Mouse (Mus musculus) intestine, embryonic 15.5 days (tissue): ENCODE measurements around the gene Sirt1. TPM values are rescaled to one million over a fixed set of nuclear protein-coding genes. Genes with fewer than 3 reads are reported as not detected.
A peak's percentile ranks its signal among the peaks of the same experiment; 100 is the strongest.
"Not testable (repeated sequence)": the region's sequence is repeated elsewhere in the genome, so short reads cannot be mapped to it uniquely, and the experiment has no call there.

Experiments used
- ATAC-seq: fragments of 200-750 bp; cut with Nextera tagmentation; 2 replicates; pipeline ENCODE4 v1.8.0; 2017; ENCODE audit warnings: moderate TSS enrichment, moderate library complexity
- H3K27ac ChIP-seq: fragments of 300-500 bp; sonication (generic); 2 replicates; pipeline ENCODE4 v1.5.1; 2015; ENCODE audit warnings: mild to moderate bottlenecking, inconsistent platforms
- H3K27me3 ChIP-seq: fragments of 300-500 bp; sonication (generic); replicated peaks from 2 replicates; pipeline ENCODE4 v1.6.1; 2015; ENCODE audit warnings: inconsistent platforms
- H3K36me3 ChIP-seq: fragments of 300-500 bp; sonication (generic); 2 replicates; pipeline ENCODE4 v1.6.1; 2015; ENCODE audit warnings: inconsistent platforms
- H3K4me1 ChIP-seq: fragments of 300-500 bp; sonication (generic); replicated peaks from 2 replicates; pipeline ENCODE4 v1.6.1; 2015; ENCODE audit warnings: inconsistent platforms
- H3K4me2 ChIP-seq: fragments of 300-500 bp; sonication (generic); replicated peaks from 2 replicates; pipeline ENCODE4 v1.6.1; 2015; ENCODE audit warnings: mild to moderate bottlenecking, inconsistent platforms
- H3K4me3 ChIP-seq: fragments of 300-500 bp; sonication (generic); replicated peaks from 2 replicates; pipeline ENCODE4 v1.5.1; 2015; ENCODE audit warnings: inconsistent platforms
- H3K9ac ChIP-seq: fragments of 300-500 bp; sonication (generic); 2 replicates; pipeline ENCODE4 v1.6.1; 2015; ENCODE audit warnings: inconsistent platforms
- H3K9me3 ChIP-seq: fragments of 300-500 bp; sonication (generic); 2 replicates; pipeline ENCODE4 v1.6.1; 2016; ENCODE audit warnings: inconsistent platforms
- WGBS: fragments of 180-500 bp; shearing (Covaris S2); methylation state at CpG from one replicate; pipeline ENCODE4 v1.1.7; 2015; 5-methylcytosine and 5-hydroxymethylcytosine counted together
- polyA plus RNA-seq: library from polyadenylated mRNA; unstranded; fragments of >200 nt; fragmentation: Nextera tagmentation; extraction: Ambion mirVana; gene quantifications from 2 replicates; pipeline ENCODE4 v1.2.1, GENCODE M21; 2015

Sirt1 gene
- polyA plus RNA-seq, 1 experiment from 2014 or later: 5.2 TPM

DNA sequence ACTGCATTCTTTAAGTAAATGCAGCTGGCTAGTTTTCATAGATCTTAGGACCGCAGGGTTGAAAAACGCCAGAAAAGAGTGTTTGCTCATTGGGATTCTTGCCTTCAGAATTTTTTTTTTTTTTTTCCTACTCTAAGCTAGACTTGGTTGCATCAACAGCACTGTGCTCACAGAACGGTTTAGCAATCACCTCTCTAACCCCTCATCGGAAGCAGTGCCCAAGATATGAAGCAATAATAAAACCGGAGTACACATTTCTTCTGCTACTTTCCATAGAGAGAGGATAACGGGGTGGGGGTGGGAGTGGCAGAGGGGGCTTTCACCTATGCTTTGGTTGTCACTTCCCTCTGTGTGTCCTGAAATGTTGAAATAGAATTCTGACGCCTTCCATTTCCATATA, 34.3 kb upstream of the Sirt1 start:
- Histone ChIP-seq H3K4me2 (peak overlapping the region; percentile 30), H3K36me3 (no peaks in the 10 kb centered on the region), H3K9ac (no peak overlapping the region), H3K27ac (no peak overlapping the region), H3K4me1 (no peaks in the 10 kb centered on the region), H3K4me3 (no peak overlapping the region), H3K9me3 (no peaks in the 10 kb centered on the region), H3K27me3 (no peaks in the 10 kb centered on the region)
- WGBS: 47% methylated on average over 7 of the region's 7 CpGs
- 0 out of 2 replicates have a peak, but pooled peaks have one; percentile 23 for ATAC-seq

DNA sequence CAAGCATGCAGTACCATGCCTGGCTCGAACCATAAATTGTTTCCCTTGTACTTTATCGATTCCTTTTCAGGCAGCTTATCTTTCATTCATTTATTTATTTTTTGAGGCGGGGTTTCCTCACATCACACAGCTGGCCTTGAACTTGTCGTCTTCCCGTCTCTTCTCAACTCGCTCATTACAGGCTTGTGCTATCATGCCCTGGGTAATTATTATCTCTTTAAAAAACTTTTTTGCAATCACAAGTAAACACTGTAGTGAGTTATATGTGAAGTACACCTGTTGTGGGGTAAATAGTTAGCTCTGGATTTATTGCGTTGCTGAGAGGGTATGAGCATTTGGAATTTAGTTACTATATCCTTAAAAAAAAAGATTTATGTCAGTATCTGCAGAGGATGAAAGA, 33.8 kb upstream of the Sirt1 start:
- Histone ChIP-seq H3K4me2 (no peak overlapping the region), H3K27me3 (no peaks in the 10 kb centered on the region), H3K27ac (no peak overlapping the region), H3K36me3 (no peaks in the 10 kb centered on the region), H3K9me3 (no peaks in the 10 kb centered on the region), H3K4me3 (no peak overlapping the region), H3K4me1 (no peaks in the 10 kb centered on the region), H3K9ac (no peak overlapping the region)
- 49% methylated on average over 7 of the region's 7 CpGs for WGBS
- ATAC-seq: peak; percentile 39; the same call in 1 of the 2 replicates

DNA sequence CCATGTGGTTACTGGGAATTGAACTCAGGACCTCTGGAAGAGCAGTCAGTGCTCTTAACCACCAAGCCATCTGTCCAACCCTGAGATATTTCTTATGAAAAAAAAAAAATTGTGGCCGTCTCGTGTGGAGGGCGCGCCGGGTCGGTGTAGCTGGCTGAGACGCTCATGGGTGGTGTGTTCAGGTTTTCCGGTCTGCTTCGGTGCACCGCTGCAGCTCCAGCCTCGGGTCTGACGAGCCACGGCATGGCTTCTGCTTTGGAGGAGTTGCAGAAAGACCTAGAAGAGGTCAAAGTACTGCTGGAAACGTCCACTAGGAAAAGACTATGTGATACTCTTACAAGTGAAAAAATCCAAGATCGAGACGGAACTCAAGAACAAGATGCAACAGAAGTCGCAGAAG, 31.3 kb upstream of the Sirt1 start:
- WGBS: 85% methylated on average over 17 of the region's 17 CpGs
- no peak overlapping the region for H3K9ac ChIP-seq
- no peak for ATAC-seq

DNA sequence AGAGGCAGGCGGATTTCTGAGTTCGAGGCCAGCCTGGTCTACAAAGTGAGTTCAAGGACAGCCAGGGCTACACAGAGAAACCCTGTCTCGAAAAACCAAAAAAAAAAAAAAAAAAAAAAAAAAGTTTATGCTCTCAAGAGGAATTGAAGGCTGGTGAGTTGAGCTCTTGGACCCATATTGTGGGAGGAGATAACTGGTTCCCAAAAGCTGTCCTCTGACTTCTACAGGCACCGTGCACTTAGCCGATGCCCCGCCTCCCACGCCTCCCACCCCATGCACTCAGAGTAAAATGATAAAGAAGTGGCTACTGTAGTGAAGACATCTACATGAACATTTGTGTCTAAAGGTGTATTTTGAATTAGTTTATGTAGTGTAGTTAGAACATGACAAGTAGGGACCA, 30.2 kb upstream of the Sirt1 start:
- H3K27me3 ChIP-seq, ATAC-seq, H3K4me2 ChIP-seq, H3K9me3 ChIP-seq, H3K4me3 ChIP-seq, H3K9ac ChIP-seq, H3K36me3 ChIP-seq, H3K4me1 ChIP-seq, H3K27ac ChIP-seq: not testable (repeated sequence)
- WGBS: 91% methylated on average over 7 of the region's 7 CpGs

More for the DNA sequence above, 31.3 kb upstream of the Sirt1 start:
- Histone ChIP-seq H3K4me1 (no peaks in the 10 kb centered on the region), H3K9me3 (no peaks in the 10 kb centered on the region), H3K36me3 (no peaks in the 10 kb centered on the region), H3K27ac (no peak overlapping the region), H3K27me3 (no peaks in the 10 kb centered on the region), H3K4me3 (no peak overlapping the region), H3K4me2 (no peak overlapping the region)

DNA sequence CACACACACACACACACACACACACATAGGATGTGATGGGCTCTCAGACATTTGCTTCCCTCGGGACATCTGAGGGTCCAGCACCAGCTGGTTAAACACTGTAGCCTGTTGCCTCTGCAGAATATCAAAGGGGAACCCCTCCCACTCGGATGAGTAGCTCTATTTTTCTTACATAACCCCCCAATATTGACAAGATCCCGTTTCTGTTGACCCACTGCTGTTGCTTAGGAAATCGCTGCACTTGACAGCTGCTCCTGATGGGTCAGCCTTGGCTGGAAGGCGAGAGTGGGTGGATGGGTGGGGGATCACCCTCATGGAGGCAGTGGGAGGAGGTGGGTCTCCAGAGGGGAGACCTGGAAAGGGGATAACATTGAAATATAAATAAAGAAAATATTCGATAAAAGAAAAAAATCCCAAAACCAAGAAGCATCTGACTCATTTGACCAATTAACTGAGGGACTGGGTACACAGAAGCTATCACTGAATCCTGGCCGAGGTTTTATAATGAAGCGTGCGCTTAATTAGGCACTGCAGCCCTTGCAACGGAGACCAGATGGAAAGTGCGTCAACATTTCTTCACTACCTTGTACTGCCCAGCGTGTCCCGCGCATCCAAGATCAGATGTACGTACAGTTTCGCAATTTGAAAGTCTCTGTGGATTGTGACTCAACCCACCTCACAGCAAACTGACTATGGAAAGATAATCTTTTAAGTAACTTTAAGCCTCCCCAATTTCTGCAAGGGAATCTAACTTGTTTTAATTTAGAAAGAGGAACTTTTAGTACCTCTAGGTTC, 28.9 kb upstream of the Sirt1 start:
- H3K9me3 ChIP-seq: no peaks in the 10 kb centered on the region
- WGBS: 70% methylated on average over 16 of the region's 16 CpGs
- no peak overlapping the region for H3K27ac ChIP-seq
- H3K27me3 ChIP-seq: no peaks in the 10 kb centered on the region
- no peak for ATAC-seq
- H3K4me1 ChIP-seq: no peaks in the 10 kb centered on the region
- no peak overlapping the region for H3K4me2 ChIP-seq
- no peaks in the 10 kb centered on the region for H3K36me3 ChIP-seq
- H3K4me3 ChIP-seq: no peak overlapping the region
- H3K9ac ChIP-seq: no peak overlapping the region

DNA sequence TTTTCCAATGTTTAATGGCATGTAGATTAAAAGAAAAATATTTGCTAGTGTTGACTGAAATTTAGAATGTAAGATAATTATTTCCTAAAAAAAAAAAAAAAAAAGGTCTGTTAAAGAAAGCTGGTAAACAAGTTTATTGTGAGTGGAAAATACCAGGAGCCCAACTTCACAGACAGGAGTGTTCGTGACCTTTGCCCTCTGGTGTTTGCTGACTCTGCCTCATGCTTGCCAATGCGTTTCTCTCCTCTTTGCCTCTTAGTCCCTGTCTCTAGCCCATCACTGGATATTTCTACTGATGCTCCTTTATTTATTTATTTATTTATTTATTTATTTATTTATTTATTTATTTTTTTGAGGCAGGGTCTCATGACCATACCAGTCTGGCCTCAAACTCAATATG, 22.1 kb upstream of the Sirt1 start:
- Histone ChIP-seq H3K27ac (no peak overlapping the region), H3K9ac (no peak overlapping the region), H3K4me1 (no peaks in the 10 kb centered on the region), H3K36me3 (no peaks in the 10 kb centered on the region), H3K4me3 (no peak overlapping the region), H3K9me3 (no peaks in the 10 kb centered on the region), H3K4me2 (no peak overlapping the region), H3K27me3 (no peaks in the 10 kb centered on the region)
- 69% methylated on average over 2 of the region's 2 CpGs for WGBS
- no peak for ATAC-seq

DNA sequence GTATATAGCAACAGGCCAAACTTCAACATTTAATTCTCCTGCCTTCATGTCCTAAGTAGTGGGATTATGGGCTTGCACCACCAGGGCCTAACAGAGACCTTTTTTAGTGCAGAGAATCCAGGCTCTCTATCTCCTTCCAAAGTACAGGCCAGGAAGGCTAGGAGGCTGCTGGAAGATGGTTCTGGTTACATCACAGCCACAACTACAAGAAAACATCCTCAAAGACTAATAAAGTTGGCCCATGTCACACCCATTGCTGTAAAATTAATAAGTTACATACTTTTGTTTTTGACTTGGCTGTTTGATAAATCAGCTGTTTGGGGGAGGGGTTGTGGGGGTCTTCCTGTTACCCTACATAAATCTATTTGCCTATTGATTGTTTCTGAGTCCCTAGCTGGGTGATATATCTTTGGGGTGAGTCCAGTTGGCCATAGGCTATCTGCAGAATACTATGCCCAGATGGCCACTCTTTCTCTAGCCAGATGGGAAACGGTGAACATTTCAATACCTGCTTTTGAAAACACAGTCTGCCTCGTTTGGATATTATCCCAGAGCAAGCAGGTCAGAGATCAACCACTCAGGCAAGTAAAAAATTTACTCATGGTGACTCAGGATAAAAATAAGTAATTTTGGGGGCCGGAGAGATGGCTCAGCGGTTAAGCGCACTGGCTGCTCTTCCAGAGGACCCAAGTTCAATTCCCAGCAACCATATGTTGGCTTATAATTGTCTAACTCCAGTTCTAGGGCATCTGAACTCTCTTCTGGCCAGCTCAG, 21.4 kb upstream of the Sirt1 start:
- WGBS: 83% methylated on average over 5 of the region's 5 CpGs
- H3K27ac ChIP-seq: no peak overlapping the region
- H3K4me3 ChIP-seq: no peak overlapping the region
- H3K4me1 ChIP-seq: no peaks in the 10 kb centered on the region
- H3K27me3 ChIP-seq: no peaks in the 10 kb centered on the region
- no peaks in the 10 kb centered on the region for H3K36me3 ChIP-seq
- no peak overlapping the region for H3K4me2 ChIP-seq
- no peak overlapping the region for H3K9ac ChIP-seq
- no peak for ATAC-seq
- H3K9me3 ChIP-seq: no peaks in the 10 kb centered on the region

DNA sequence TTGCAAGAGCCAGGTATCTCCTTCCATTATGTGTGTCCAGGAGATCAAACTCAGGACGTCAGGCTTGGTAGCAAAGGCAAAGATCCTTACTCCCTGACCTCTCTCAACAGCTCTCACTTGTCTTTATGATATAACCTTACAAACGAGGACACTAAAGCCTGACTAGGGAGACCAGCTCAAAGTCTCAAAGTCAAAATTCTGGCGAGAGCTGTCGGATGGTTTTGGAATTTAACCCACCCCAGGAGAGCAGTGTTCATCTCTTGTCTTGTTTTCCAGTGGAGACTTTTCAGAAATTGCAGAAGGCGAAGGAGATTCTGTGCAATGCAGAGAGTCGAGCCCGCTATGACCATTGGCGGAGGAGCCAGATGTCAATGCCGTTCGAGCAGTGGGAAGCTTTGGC, 15.5 kb upstream of the Sirt1 start:
- H3K9me3 ChIP-seq: no peaks in the 10 kb centered on the region
- no peaks in the 10 kb centered on the region for H3K36me3 ChIP-seq
- 91% methylated on average over 10 of the region's 10 CpGs for WGBS
- H3K27me3 ChIP-seq: no peaks in the 10 kb centered on the region
- H3K4me3 ChIP-seq: no peak overlapping the region
- H3K4me1 ChIP-seq: no peaks in the 10 kb centered on the region
- H3K4me2 ChIP-seq: no peak overlapping the region
- no peak overlapping the region for H3K27ac ChIP-seq
- ATAC-seq: no peak
- no peak overlapping the region for H3K9ac ChIP-seq

DNA sequence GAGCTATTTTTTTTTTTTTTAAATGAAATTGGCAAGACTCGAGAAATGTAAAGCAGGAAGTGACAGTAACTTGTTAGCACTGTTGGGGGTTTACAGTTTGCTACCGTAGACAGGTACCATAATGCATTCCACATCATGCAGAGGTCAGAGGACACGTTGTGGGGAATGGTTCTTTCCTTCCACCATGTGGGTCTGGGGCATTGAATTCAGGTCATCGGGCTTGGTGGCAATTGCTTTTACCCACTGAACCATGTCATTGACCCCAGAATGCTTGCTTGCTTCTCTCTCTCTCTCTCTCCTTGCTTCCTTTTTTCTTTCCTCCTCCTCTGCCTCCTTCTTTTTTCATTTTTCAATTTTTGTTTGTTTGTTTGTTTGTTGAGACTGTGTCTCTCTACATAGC, 7.4 kb upstream of the Sirt1 start:
- H3K9ac ChIP-seq: no peak overlapping the region
- H3K9me3 ChIP-seq: no peaks in the 10 kb centered on the region
- H3K36me3 ChIP-seq: no peaks in the 10 kb centered on the region
- WGBS: 76% methylated on average over 4 of the region's 4 CpGs
- no peak overlapping the region for H3K4me3 ChIP-seq
- no peak overlapping the region for H3K4me2 ChIP-seq
- no peak overlapping the region for H3K27ac ChIP-seq
- no peak for ATAC-seq
- H3K4me1 ChIP-seq: no peaks in the 10 kb centered on the region
- H3K27me3 ChIP-seq: no peaks in the 10 kb centered on the region

DNA sequence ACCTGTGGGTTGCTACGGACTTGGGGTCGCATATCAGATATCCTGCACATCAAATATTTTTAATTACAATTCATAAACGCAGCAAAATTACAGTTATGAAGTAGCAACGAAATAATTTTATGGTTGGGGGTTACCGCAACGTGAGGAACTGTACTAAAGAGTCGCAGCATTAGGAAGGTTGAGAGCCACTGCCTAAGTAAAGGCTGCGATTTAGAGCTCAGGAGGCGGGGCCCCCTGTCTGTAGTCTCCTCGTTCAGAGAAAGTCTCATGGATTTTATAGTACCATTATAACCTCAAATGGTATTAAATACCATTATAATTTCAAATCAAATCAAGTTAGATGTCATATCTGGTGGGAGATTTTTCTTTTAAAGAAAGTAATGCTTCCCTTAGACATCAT, 5.5 kb upstream of the Sirt1 start:
- Histone ChIP-seq H3K9me3 (no peaks in the 10 kb centered on the region), H3K4me3 (peak overlapping the region; percentile 53), H3K4me1 (no peaks in the 10 kb centered on the region), H3K4me2 (peak overlapping the region; percentile 77), H3K9ac (peak overlapping the region; percentile 50; the same call in 1 of the 2 replicates), H3K27me3 (no peaks in the 10 kb centered on the region), H3K27ac (peak overlapping the region; percentile 52; the same call in 1 of the 2 replicates), H3K36me3 (no peaks in the 10 kb centered on the region)
- no peak for ATAC-seq
- WGBS: 2% methylated on average over 10 of the region's 10 CpGs

DNA sequence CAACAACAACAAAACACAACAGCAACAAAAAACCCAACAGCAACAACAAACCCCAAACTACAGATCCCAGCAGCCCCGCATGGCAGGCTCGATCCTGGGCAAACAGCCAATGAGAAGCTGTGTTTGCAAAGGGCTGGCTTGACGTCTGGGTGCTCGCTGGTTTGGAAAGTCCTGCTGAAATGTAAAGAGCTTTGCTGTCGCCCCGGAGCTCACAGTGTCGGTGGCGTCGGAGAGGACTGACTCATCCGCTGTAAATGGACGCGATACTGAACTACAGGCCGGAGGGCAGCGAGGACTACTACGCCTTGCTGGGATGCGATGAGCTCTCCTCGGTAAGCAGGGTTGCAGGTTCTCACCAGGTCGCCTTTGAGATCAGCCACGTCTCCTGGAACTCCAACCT, 4.9 kb upstream of the Sirt1 start:
- Histone ChIP-seq H3K27me3 (no peaks in the 10 kb centered on the region), H3K9ac (peak overlapping the region; percentile 50), H3K4me3 (peak overlapping the region; percentile 53), H3K9me3 (no peaks in the 10 kb centered on the region), H3K4me1 (0 out of 2 replicates have a peak, but pooled peaks cover 2% of the 10 kb centered on the region), H3K4me2 (peak overlapping the region; percentile 77), H3K36me3 (no peaks in the 10 kb centered on the region), H3K27ac (peak overlapping the region; percentile 52)
- WGBS: 0% methylated on average over 19 of the region's 19 CpGs
- peak; percentile 79 for ATAC-seq

DNA sequence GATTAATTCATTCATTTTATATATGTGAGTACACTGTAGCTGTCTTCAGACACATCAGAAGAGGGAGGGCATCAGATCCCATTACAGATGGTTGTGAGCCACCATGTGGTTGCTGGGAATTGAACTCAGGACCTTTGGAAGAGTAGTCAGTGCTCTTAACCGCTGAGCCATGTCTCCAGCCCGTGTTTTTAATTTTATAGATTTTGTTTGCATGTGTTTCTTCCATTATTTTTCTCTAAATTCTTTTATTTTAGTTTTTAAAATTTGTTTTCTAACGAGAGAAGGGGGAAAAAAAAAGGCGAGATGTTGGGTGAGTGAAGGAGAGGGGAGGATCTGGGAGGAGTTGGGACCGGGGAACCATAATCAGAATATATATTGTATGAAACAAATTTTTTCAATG, 4.4 kb upstream of the Sirt1 start:
- WGBS: 32% methylated on average over 5 of the region's 5 CpGs
- ATAC-seq, H3K27me3 ChIP-seq, H3K9me3 ChIP-seq, H3K4me1 ChIP-seq, H3K36me3 ChIP-seq, H3K27ac ChIP-seq: not testable (repeated sequence)
- peak overlapping the region; percentile 77 for H3K4me2 ChIP-seq
- H3K9ac ChIP-seq: 0 out of 2 replicates have a peak overlapping the region, but pooled peaks have one; percentile 50
- H3K4me3 ChIP-seq: peak overlapping the region; percentile 53
